ENCODE assay signal across 14 mouse cellular contexts in the genomic region with DNA sequence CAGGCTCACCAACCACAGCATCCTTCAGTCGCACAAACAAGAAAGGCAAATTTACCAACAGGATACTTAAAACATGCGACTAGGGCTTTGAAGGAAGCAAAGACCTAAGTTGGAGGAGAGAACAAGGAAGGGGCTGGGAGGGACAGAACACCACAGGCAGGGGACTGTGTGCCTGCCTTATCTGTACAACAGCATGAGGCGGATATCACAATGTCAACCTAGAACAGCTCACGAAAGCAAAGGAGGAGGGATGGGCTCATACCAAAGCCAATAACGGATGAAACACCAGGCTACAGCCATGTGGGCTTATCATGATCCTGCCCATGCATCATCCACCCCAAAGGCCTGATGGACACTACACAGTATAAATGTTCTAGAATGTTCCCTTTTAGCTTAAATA.
"Had no signal": no experiment of that assay in that cellular context is flagged by ENCODE, and none has a peak within 500 bp of the region (broad histone marks: within the 10 kb centered on the region; RNA-seq: fewer than 3 reads in every experiment).

No protein-coding gene starts in this region.

- H3K36me3 ChIP-seq: intestine, embryonic 15.5 days; stomach, embryonic 15.5 days had no signal

- H3K4me2 ChIP-seq: hindbrain, embryonic 14.5 days; intestine, embryonic 15.5 days; limb, embryonic 12.5 days; lung, embryonic 14.5 days; neural tube, embryonic 15.5 days; stomach, embryonic 15.5 days had no signal

- H3K9me3 ChIP-seq: intestine, embryonic 15.5 days; limb, embryonic 12.5 days; midbrain, embryonic 10.5 days; neural tube, embryonic 15.5 days; stomach, embryonic 15.5 days had no signal

- H3K4me3 ChIP-seq: intestine, embryonic 15.5 days; limb, embryonic 12.5 days; midbrain, embryonic 10.5 days; myocyte; neural tube, embryonic 15.5 days; stomach, embryonic 15.5 days had no signal

- H3K9ac ChIP-seq: hindbrain, embryonic 14.5 days; intestine, embryonic 15.5 days; limb, embryonic 12.5 days; lung, embryonic 14.5 days; neural tube, embryonic 15.5 days; stomach, embryonic 15.5 days had no signal

- H3K27ac ChIP-seq: hindbrain, embryonic 14.5 days; intestine, embryonic 15.5 days; limb, embryonic 12.5 days; midbrain, embryonic 10.5 days; neural tube, embryonic 15.5 days; stomach, embryonic 15.5 days had no signal

- H3K4me1 ChIP-seq: intestine, embryonic 15.5 days; midbrain, embryonic 10.5 days; stomach, embryonic 15.5 days had no signal

- DNase-seq: kidney, adult 18-20 months; kidney, postnatal 14 days; lung, embryonic 14.5 days; midbrain, embryonic 14.5 days; right cerebral cortex, adult 18-20 months; right cerebral cortex, postnatal 25 days; thymus, postnatal 4 days had no signal

- H3K27me3 ChIP-seq: intestine, embryonic 15.5 days; limb, embryonic 12.5 days; neural tube, embryonic 15.5 days; stomach, embryonic 15.5 days had no signal

- ATAC-seq: intestine, embryonic 15.5 days had no signal
